Mouse (Mus musculus): ENCODE results near the gene Krtap27-1. TPM values are rescaled to one million over a fixed set of nuclear protein-coding genes. Genes with fewer than 3 reads are reported as not detected.

Gene Krtap27-1
- polyA plus RNA-seq, 1 experiment from 2014 or later = not detected

GRCm38 (mm10) chr16:88627566-88627965 is 43.9 kb downstream of the Krtap27-1 start, which contains the start of gene 2310079G19Rik:
Gene 2310079G19Rik, minus strand, starts transcription at chr16:88627666.
- no peaks in the 10 kb centered on the region for H3K4me1 ChIP-seq (ENCODE audit: control insufficient read depth, insufficient read depth, low read length)
- no peak within 1 kb of the TSS for H3K4me3 ChIP-seq (ENCODE audit: low read depth, low read length)
- H3K27me3 ChIP-seq (ENCODE audit: control insufficient read depth, insufficient read depth, low read length) = no peaks in the 10 kb centered on the region
- H3K27ac ChIP-seq (ENCODE audit: low read depth, low read length) = no peak within 1 kb of the TSS
- WGBS = 89% methylated on average over 4 of the region's 4 CpGs
- H3K4me2 ChIP-seq = no peak within 1 kb of the TSS
- ATAC-seq (ENCODE audit: low FRiP score) (no peak), DNase-seq (ENCODE audit: low spot score, missing footprints) (peak; percentile 21)
- H3K9me3 ChIP-seq (ENCODE audit: control insufficient read depth, low read length) = no peaks in the 10 kb centered on the region
- H3K9ac ChIP-seq (ENCODE audit: low read length) = no peak within 1 kb of the TSS
- no peaks in the 10 kb centered on the region for H3K36me3 ChIP-seq (ENCODE audit: control insufficient read depth, insufficient read depth, low read length)

Other genes with a start within 250 kb of the Krtap27-1 start
- gene Cldn17, start 164.7 kb downstream of the Krtap27-1 start, polyA plus RNA-seq (2014; fragmentation: Nextera tagmentation; extraction: Ambion mirVana) = not detected in 2 replicates
- 0.37 and 0.38 TPM in 2 replicates for gene Cldn8, start 108.5 kb downstream of the Krtap27-1 start, polyA plus RNA-seq (2014; fragmentation: Nextera tagmentation; extraction: Ambion mirVana)
- not detected in 2 replicates for gene Krtap24-1, start 59.4 kb downstream of the Krtap27-1 start, polyA plus RNA-seq (2014; fragmentation: Nextera tagmentation; extraction: Ambion mirVana)
- not detected in 2 replicates for gene 2310079G19Rik, start 44.0 kb downstream of the Krtap27-1 start, polyA plus RNA-seq (2014; fragmentation: Nextera tagmentation; extraction: Ambion mirVana)
- not detected in 2 replicates for gene Krtap26-1, start 23.9 kb downstream of the Krtap27-1 start, polyA plus RNA-seq (2014; fragmentation: Nextera tagmentation; extraction: Ambion mirVana)
- not detected in 2 replicates for gene 2310061N02Rik, start 36.3 kb upstream of the Krtap27-1 start, polyA plus RNA-seq (2014; fragmentation: Nextera tagmentation; extraction: Ambion mirVana)
- not detected in 2 replicates for gene Krtap13-1, start 57.2 kb upstream of the Krtap27-1 start, polyA plus RNA-seq (2014; fragmentation: Nextera tagmentation; extraction: Ambion mirVana)
- gene Krtap13, start 80.0 kb upstream of the Krtap27-1 start, polyA plus RNA-seq (2014; fragmentation: Nextera tagmentation; extraction: Ambion mirVana) = not detected in 2 replicates
- gene 2310034C09Rik, start 87.2 kb upstream of the Krtap27-1 start, polyA plus RNA-seq (2014; fragmentation: Nextera tagmentation; extraction: Ambion mirVana) = not detected in 2 replicates
- gene 2310057N15Rik, start 102.5 kb upstream of the Krtap27-1 start, polyA plus RNA-seq (2014; fragmentation: Nextera tagmentation; extraction: Ambion mirVana) = not detected in 2 replicates
- not detected in 2 replicates for gene Gm5965, start 106.2 kb upstream of the Krtap27-1 start, polyA plus RNA-seq (2014; fragmentation: Nextera tagmentation; extraction: Ambion mirVana)
- not detected in 2 replicates for gene Gm20741, start 140.5 kb upstream of the Krtap27-1 start, polyA plus RNA-seq (2014; fragmentation: Nextera tagmentation; extraction: Ambion mirVana)
- gene Krtap15, start 148.5 kb upstream of the Krtap27-1 start, polyA plus RNA-seq (2014; fragmentation: Nextera tagmentation; extraction: Ambion mirVana) = not detected in 2 replicates
- not detected in 2 replicates for gene Krtap14, start 154.5 kb upstream of the Krtap27-1 start, polyA plus RNA-seq (2014; fragmentation: Nextera tagmentation; extraction: Ambion mirVana)
- gene Krtap19-1, start 197.7 kb upstream of the Krtap27-1 start, polyA plus RNA-seq (2014; fragmentation: Nextera tagmentation; extraction: Ambion mirVana) = not detected in 2 replicates
- gene Krtap19-2, start 202.6 kb upstream of the Krtap27-1 start, polyA plus RNA-seq (2014; fragmentation: Nextera tagmentation; extraction: Ambion mirVana) = not detected in 2 replicates
- not detected in 2 replicates for gene Krtap19-3, start 206.4 kb upstream of the Krtap27-1 start, polyA plus RNA-seq (2014; fragmentation: Nextera tagmentation; extraction: Ambion mirVana)
- not detected in 2 replicates for gene Krtap19-4, start 213.4 kb upstream of the Krtap27-1 start, polyA plus RNA-seq (2014; fragmentation: Nextera tagmentation; extraction: Ambion mirVana)
- not detected in 2 replicates for gene Krtap19-5, start 224.8 kb upstream of the Krtap27-1 start, polyA plus RNA-seq (2014; fragmentation: Nextera tagmentation; extraction: Ambion mirVana)

Data from midbrain, embryonic 11.5 days (tissue).